Mouse (Mus musculus) kidney, postnatal 0 days (tissue): ENCODE results near the gene Galnt18. TPM values are rescaled to one million over a fixed set of nuclear protein-coding genes. Genes with fewer than 3 reads are reported as not detected.
A peak's percentile ranks its signal among the peaks of the same experiment; 100 is the strongest.

Source experiments
- ATAC-seq: fragments of 200-750 bp; cut with Nextera tagmentation; replicated peaks from 2 replicates; pipeline ENCODE4 v1.8.0; 2017; ENCODE audit warnings: low read depth, moderate number of reproducible peaks, moderate TSS enrichment, moderate library complexity; ENCODE audit not compliant: low FRiP score
- DNase-seq: peaks from one replicate; pipeline ENCODE4 v3.0.0-alpha.2; 2016; ENCODE audit warnings: low spot score
- H3K27ac ChIP-seq: fragments of 300-500 bp; sonication (generic); 2 replicates; pipeline ENCODE4 v1.5.1; 2014; ENCODE audit warnings: mild to moderate bottlenecking
- H3K27me3 ChIP-seq: fragments of 300-500 bp; sonication (generic); 2 replicates; pipeline ENCODE4 v1.6.1; 2014; ENCODE audit warnings: low read length, mixed read lengths; ENCODE audit not compliant: insufficient read depth
- H3K36me3 ChIP-seq: fragments of 300-500 bp; sonication (generic); 2 replicates; pipeline ENCODE4 v1.6.1; 2014; ENCODE audit warnings: low read length, mixed read lengths; ENCODE audit not compliant: insufficient read depth
- H3K4me1 ChIP-seq: fragments of 300-500 bp; sonication (generic); replicated peaks from 2 replicates; pipeline ENCODE4 v1.6.1; 2014; ENCODE audit warnings: antibody characterized with exemption, low read length, mixed read lengths; ENCODE audit not compliant: insufficient read depth
- H3K4me2 ChIP-seq: fragments of 300-500 bp; sonication (generic); 2 replicates; pipeline ENCODE4 v1.6.1; 2014; ENCODE audit warnings: mild to moderate bottlenecking, low read length, moderate library complexity, mixed read lengths
- H3K4me3 ChIP-seq: fragments of 300-500 bp; sonication (generic); replicated peaks from 2 replicates; pipeline ENCODE4 v1.5.1; 2014; ENCODE audit warnings: low read depth, low read length
- H3K9ac ChIP-seq: fragments of 300-500 bp; sonication (generic); 2 replicates; pipeline ENCODE4 v1.6.1; 2014; ENCODE audit warnings: low read depth, low read length
- H3K9me3 ChIP-seq: fragments of 300-500 bp; sonication (generic); replicated peaks from 2 replicates; pipeline ENCODE4 v1.6.1; 2016; ENCODE audit warnings: low read length, inconsistent platforms, mixed read lengths
- CTCF ChIP-seq: IDR thresholded peaks from 2 replicates; pipeline ENCODE4 v1.5.1; 2016; ENCODE audit warnings: antibody characterized with exemption, low read depth, mild to moderate bottlenecking, moderate library complexity
- WGBS: fragments of 180-500 bp; shearing (Covaris S2); extraction: QIAGEN DNeasy Blood & Tissue Kit; methylation state at CpG from one replicate; pipeline ENCODE4 v1.1.7; 2014; 5-methylcytosine and 5-hydroxymethylcytosine counted together
- polyA plus RNA-seq: library from polyadenylated mRNA; unstranded; fragments of >200 nt; fragmentation: Nextera tagmentation; extraction: Ambion mirVana; gene quantifications from 2 replicates; pipeline ENCODE4 v1.2.1, GENCODE M21; 2015

Galnt18 gene
- polyA plus RNA-seq, 1 experiment from 2014 or later: 52.1 TPM

GRCm38 (mm10) chr7:111766145-111766767 lies 13.5 kb downstream of the Galnt18 start:
- Histone ChIP-seq H3K9ac (no peak overlapping the region), H3K4me1 (peaks cover 13% of the 10 kb centered on the region), H3K4me2 (no peak overlapping the region), H3K4me3 (no peak overlapping the region), H3K9me3 (no peaks in the 10 kb centered on the region), H3K27me3 (no peaks in the 10 kb centered on the region), H3K27ac (no peak overlapping the region), H3K36me3 (no peaks in the 10 kb centered on the region)
- 56% methylated on average over 9 of the region's 9 CpGs for WGBS
- DNase-seq (no peak), ATAC-seq (no peak)
- no peak for TF ChIP-seq CTCF

- no peak overlapping the region for H3K9ac ChIP-seq
- H3K36me3 ChIP-seq: no peaks in the 10 kb centered on the region
- H3K4me2 ChIP-seq: no peak overlapping the region
- DNase-seq (no peak), ATAC-seq (no peak)
- H3K9me3 ChIP-seq: no peaks in the 10 kb centered on the region
- 46% methylated on average over 6 of the region's 6 CpGs for WGBS
- H3K4me1 ChIP-seq: no peaks in the 10 kb centered on the region; the same call in 1 of the 2 replicates
- no peak overlapping the region for H3K27ac ChIP-seq
- H3K27me3 ChIP-seq: no peaks in the 10 kb centered on the region
- no peak overlapping the region for H3K4me3 ChIP-seq
- TF ChIP-seq CTCF: no peak
These were observed 17.0 kb downstream of the Galnt18 start for GRCm38 (mm10) chr7:111762754-111763153.

GRCm38 (mm10) chr7:111748571-111749071 lies 31.2 kb downstream of the Galnt18 start:
- TF ChIP-seq CTCF: no peak

GRCm38 (mm10) chr7:111744770-111745169 lies 35.0 kb downstream of the Galnt18 start:
- peaks cover 6% of the 10 kb centered on the region for H3K4me1 ChIP-seq
- H3K4me3 ChIP-seq: no peak overlapping the region
- no peak overlapping the region for H3K9ac ChIP-seq
- H3K27me3 ChIP-seq: no peaks in the 10 kb centered on the region
- no peak for DNase-seq
- no peaks in the 10 kb centered on the region for H3K36me3 ChIP-seq
- no peak overlapping the region for H3K27ac ChIP-seq
- no peak for TF ChIP-seq CTCF
- 0 out of 2 replicates have a peak, but pooled peaks have one; percentile 29 for ATAC-seq
- H3K4me2 ChIP-seq: no peak overlapping the region
- H3K9me3 ChIP-seq: no peaks in the 10 kb centered on the region

More at GRCm38 (mm10) chr7:111748571-111749071, 31.2 kb downstream of the Galnt18 start:
- Histone ChIP-seq H3K4me1 (peaks cover 4% of the 10 kb centered on the region; the same call in 1 of the 2 replicates), H3K36me3 (no peaks in the 10 kb centered on the region), H3K4me3 (no peak overlapping the region), H3K9me3 (no peaks in the 10 kb centered on the region), H3K9ac (no peak overlapping the region), H3K4me2 (no peak overlapping the region), H3K27ac (no peak overlapping the region), H3K27me3 (no peaks in the 10 kb centered on the region)
- ATAC-seq (no peak), DNase-seq (no peak)
- 35% methylated on average over 3 of the region's 3 CpGs for WGBS

GRCm38 (mm10) chr7:111741595-111741994 lies 38.2 kb downstream of the Galnt18 start:
- Histone ChIP-seq H3K4me1 (peaks cover 15% of the 10 kb centered on the region), H3K9me3 (no peaks in the 10 kb centered on the region), H3K36me3 (no peaks in the 10 kb centered on the region), H3K4me3 (no peak overlapping the region), H3K27ac (0 out of 2 replicates have a peak overlapping the region, but pooled peaks have one; percentile 6), H3K27me3 (no peaks in the 10 kb centered on the region), H3K9ac (no peak overlapping the region), H3K4me2 (no peak overlapping the region)
- 31% methylated on average over 2 of the region's 2 CpGs for WGBS
- DNase-seq (peak; percentile 36), ATAC-seq (no peak)
- no peak for TF ChIP-seq CTCF

- H3K4me3 ChIP-seq: no peak overlapping the region
- no peaks in the 10 kb centered on the region for H3K27me3 ChIP-seq
- H3K4me2 ChIP-seq: no peak overlapping the region
- no peak for TF ChIP-seq CTCF
- H3K36me3 ChIP-seq: no peaks in the 10 kb centered on the region
- DNase-seq: no peak
- ATAC-seq: no peak
- H3K27ac ChIP-seq: no peak overlapping the region
- H3K4me1 ChIP-seq: peaks cover 16% of the 10 kb centered on the region
- WGBS: 57% methylated on average over 6 of the region's 6 CpGs
- no peak overlapping the region for H3K9ac ChIP-seq
- no peaks in the 10 kb centered on the region for H3K9me3 ChIP-seq
These were observed 39.7 kb downstream of the Galnt18 start for GRCm38 (mm10) chr7:111740091-111740490.
